Mouse (Mus musculus) adrenal gland, adult 18-20 months (tissue): ENCODE results near the gene Sigirr. TPM values are rescaled to one million over a fixed set of nuclear protein-coding genes. Genes with fewer than 3 reads are reported as not detected.

ENCODE experiments used
- total RNA-seq, 2 experiments: library from RNA; stranded (reverse); gene quantifications; 1 replicate in 1 of 2; 2 replicates in 1 of 2; pipeline ENCODE4 v1.2.3; 2021

Sigirr gene
- total RNA-seq, 2 experiments from 2014 or later = 2.0 to 2.7 TPM

Other genes starting within 250 kb of the Sigirr start
- under 1 TPM; 0.36 to 0.61 TPM for gene Gm45785, start 244.2 kb downstream of the Sigirr start, total RNA-seq
- gene Ric8a, start 243.6 kb downstream of the Sigirr start, total RNA-seq = 10 to 100 TPM; 49.5 to 65.5 TPM
- gene Bet1l, start 243.0 kb downstream of the Sigirr start, total RNA-seq = 10 to 100 TPM; 37.8 to 42.8 TPM
- 100 to 1,000 TPM; 100 to 116 TPM for gene Psmd13, start 218.6 kb downstream of the Sigirr start, total RNA-seq
- 10 to 100 TPM; 28.6 to 45.7 TPM for gene Sirt3, start 218.3 kb downstream of the Sigirr start, total RNA-seq
- gene Cox8b, start 200.1 kb downstream of the Sigirr start, total RNA-seq = 1,000 to 10,000 TPM; 1,018 to 1,993 TPM
- 1 to 10 TPM in 1 of 2 experiments, under 1 TPM in 1; 0.96 to 1.5 TPM for gene Nlrp6, start 179.7 kb downstream of the Sigirr start, total RNA-seq
- 10 to 100 TPM; 30.4 to 32.3 TPM for gene Pgghg, start 159.2 kb downstream of the Sigirr start, total RNA-seq
- gene Ifitm5, start 150.3 kb downstream of the Sigirr start, total RNA-seq = 1 to 10 TPM; 1.4 to 1.7 TPM
- 1 to 10 TPM in 1 of 2 experiments, not detected in 1; 1.2 TPM for gene Gm45717, start 144.6 kb downstream of the Sigirr start, total RNA-seq
- gene Ifitm2, start 144.6 kb downstream of the Sigirr start, total RNA-seq = 100 to 1,000 TPM; 433 to 585 TPM
- 1 to 10 TPM; 6.9 to 9.8 TPM for gene Ifitm1, start 133.4 kb downstream of the Sigirr start, total RNA-seq
- 100 to 1,000 TPM in 1 of 2 experiments, 10 to 100 TPM in 1; 94.2 to 155 TPM for gene Ifitm3, start 89.8 kb downstream of the Sigirr start, total RNA-seq
- gene Ifitm6, start 82.6 kb downstream of the Sigirr start, total RNA-seq = under 1 TPM; 0.64 to 0.66 TPM
- not detected for gene Gm17387, start 71.4 kb downstream of the Sigirr start, total RNA-seq
- gene B4galnt4, start 39.5 kb downstream of the Sigirr start, total RNA-seq = 1 to 10 TPM; 1.3 to 2.7 TPM
- gene Pkp3, start 22.4 kb downstream of the Sigirr start, total RNA-seq = 1 to 10 TPM; 1.8 to 3.3 TPM
- under 1 TPM; 0.20 to 0.32 TPM for gene Ano9, start 17.2 kb upstream of the Sigirr start, total RNA-seq
- gene Ptdss2, start 21.8 kb upstream of the Sigirr start, total RNA-seq = 10 to 100 TPM; 39.2 to 40.4 TPM
- 100 to 1,000 TPM; 218 to 327 TPM for gene Rnh1, start 72.3 kb upstream of the Sigirr start, total RNA-seq
- 10 to 100 TPM; 87.8 to 99.7 TPM for gene Hras, start 93.4 kb upstream of the Sigirr start, total RNA-seq
- gene Lrrc56, start 93.6 kb upstream of the Sigirr start, total RNA-seq = 1 to 10 TPM; 3.9 to 6.9 TPM
- under 1 TPM; 0.13 to 0.33 TPM for gene Lmntd2, start 113.5 kb upstream of the Sigirr start, total RNA-seq
- 1 to 10 TPM; 1.4 to 2.6 TPM for gene Rassf7, start 115.3 kb upstream of the Sigirr start, total RNA-seq
- gene Phrf1, start 128.2 kb upstream of the Sigirr start, total RNA-seq = 10 to 100 TPM; 75.8 to 76.0 TPM
- 1 to 10 TPM; 7.9 to 8.4 TPM for gene Irf7, start 165.9 kb upstream of the Sigirr start, total RNA-seq
- 1 to 10 TPM; 1.6 to 9.5 TPM for gene Cdhr5, start 176.2 kb upstream of the Sigirr start, total RNA-seq
- not detected for gene Sct, start 178.6 kb upstream of the Sigirr start, total RNA-seq
- under 1 TPM; 0.19 to 0.27 TPM for gene Drd4, start 191.4 kb upstream of the Sigirr start, total RNA-seq
- gene Deaf1, start 227.1 kb upstream of the Sigirr start, total RNA-seq = 10 to 100 TPM; 21.9 to 30.3 TPM
- 10 to 100 TPM; 25.7 to 25.9 TPM for gene Tmem80, start 227.2 kb upstream of the Sigirr start, total RNA-seq
- gene Eps8l2, start 238.3 kb upstream of the Sigirr start, total RNA-seq = 1 to 10 TPM; 1.9 to 2.7 TPM